Mouse (Mus musculus) midbrain, embryonic 14.5 days (tissue): ENCODE data around the gene Fem1a. TPM values are rescaled to one million over a fixed set of nuclear protein-coding genes. Genes with fewer than 3 reads are reported as not detected.

Experiments
- ATAC-seq: fragments of 200-750 bp; cut with Nextera tagmentation; 2 replicates; pipeline ENCODE4 v1.8.0; 2017; ENCODE audit warnings: moderate number of reproducible peaks, moderate library complexity; ENCODE audit not compliant: low FRiP score, low TSS enrichment
- DNase-seq: peaks from one replicate; pipeline ENCODE4 v3.0.0-alpha.2; 2015
- H3K27ac ChIP-seq: fragments of 300-500 bp; sonication (generic); replicated peaks from 2 replicates; pipeline ENCODE4 v1.5.1; 2014; ENCODE audit warnings: mild to moderate bottlenecking, low read depth, low read length, moderate library complexity
- H3K27me3 ChIP-seq: fragments of 300-500 bp; sonication (generic); 2 replicates; pipeline ENCODE4 v1.6.1; 2014; ENCODE audit warnings: low read length, control low read depth, mixed read lengths; ENCODE audit not compliant: control insufficient read depth, insufficient read depth
- H3K36me3 ChIP-seq: fragments of 300-500 bp; sonication (generic); 2 replicates; pipeline ENCODE4 v1.6.1; 2014; ENCODE audit warnings: low read length, control low read depth; ENCODE audit not compliant: control insufficient read depth, insufficient read depth
- H3K4me1 ChIP-seq: fragments of 300-500 bp; sonication (generic); 2 replicates; pipeline ENCODE4 v1.6.1; 2014; ENCODE audit warnings: mild to moderate bottlenecking, antibody characterized with exemption, low read length, control low read depth; ENCODE audit not compliant: control insufficient read depth, insufficient read depth
- H3K4me2 ChIP-seq: fragments of 300-500 bp; sonication (generic); 2 replicates; pipeline ENCODE4 v1.6.1; 2014; ENCODE audit warnings: mild to moderate bottlenecking, low read length, moderate library complexity
- H3K4me3 ChIP-seq: fragments of 300-500 bp; sonication (generic); replicated peaks from 2 replicates; pipeline ENCODE4 v1.5.1; 2014; ENCODE audit warnings: low read depth, low read length
- H3K9ac ChIP-seq: fragments of 300-500 bp; sonication (generic); replicated peaks from 2 replicates; pipeline ENCODE4 v1.6.1; 2014; ENCODE audit warnings: mild to moderate bottlenecking, low read length, moderate library complexity
- H3K9me3 ChIP-seq: fragments of 300-500 bp; sonication (generic); 2 replicates; pipeline ENCODE4 v1.6.1; 2016; ENCODE audit warnings: low read length, control low read depth, mixed read lengths; ENCODE audit not compliant: control insufficient read depth
- WGBS: fragments of 180-500 bp; shearing (Covaris S2); extraction: QIAGEN DNeasy Blood & Tissue Kit; methylation state at CpG from one replicate; pipeline ENCODE4 v1.1.7; 2014; 5-methylcytosine and 5-hydroxymethylcytosine counted together
- polyA plus RNA-seq: library from polyadenylated mRNA; unstranded; fragments of >200 nt; fragmentation: Nextera tagmentation; extraction: Ambion mirVana; gene quantifications from 2 replicates; pipeline ENCODE4 v1.2.1, GENCODE M21; 2014

Fem1a gene
- 16.9 and 21.4 TPM in 2 replicates for polyA plus RNA-seq

GRCm38 (mm10) chr17:56256239-56256881 lies at the start of gene Fem1a:
Gene Fem1a (plus strand): TSS chr17:56256810.
- H3K4me1 ChIP-seq, result peaks cover 19% of the 10 kb centered on the region
- H3K36me3 ChIP-seq, result peaks cover 34% of the 10 kb centered on the region
- WGBS, result under 1% methylated on average over 28 of the region's 28 CpGs
- H3K4me2 ChIP-seq, result peak within 1 kb of the TSS; percentile 92
- peak within 1 kb of the TSS; percentile 79 for H3K27ac ChIP-seq
- peak; percentile 98 for DNase-seq
- peak within 1 kb of the TSS; percentile 64 for H3K4me3 ChIP-seq
- no peaks in the 10 kb centered on the region for H3K27me3 ChIP-seq
- ATAC-seq, result peak; percentile 93
- no peaks in the 10 kb centered on the region for H3K9me3 ChIP-seq
- H3K9ac ChIP-seq, result peak within 1 kb of the TSS; percentile 68

- Histone ChIP-seq H3K4me2 (no peak overlapping the region), H3K4me3 (no peak overlapping the region), H3K27ac (no peak overlapping the region), H3K4me1 (no peaks in the 10 kb centered on the region), H3K36me3 (peaks cover 99% of the 10 kb centered on the region), H3K9me3 (no peaks in the 10 kb centered on the region), H3K9ac (no peak overlapping the region), H3K27me3 (no peaks in the 10 kb centered on the region)
- no peak for ATAC-seq
- no peak for DNase-seq
- WGBS, result 85% methylated on average over 6 of the region's 6 CpGs
Observed at GRCm38 (mm10) chr17:56206986-56207674, 49.5 kb upstream of the Fem1a start.

- ATAC-seq (no peak), DNase-seq (no peak)
- no peak overlapping the region for H3K4me2 ChIP-seq
- WGBS, result 94% methylated on average over 9 of the region's 9 CpGs
- H3K4me3 ChIP-seq, result no peak overlapping the region
- H3K27me3 ChIP-seq, result no peaks in the 10 kb centered on the region
- H3K9me3 ChIP-seq, result no peaks in the 10 kb centered on the region
- no peak overlapping the region for H3K27ac ChIP-seq
- H3K9ac ChIP-seq, result no peak overlapping the region
- no peaks in the 10 kb centered on the region for H3K4me1 ChIP-seq
- peaks cover 90% of the 10 kb centered on the region for H3K36me3 ChIP-seq
Observed at GRCm38 (mm10) chr17:56207963-56208530, 48.6 kb upstream of the Fem1a start.

- DNase-seq (no peak), ATAC-seq (no peak)
- WGBS, result 98% methylated on average over 3 of the region's 3 CpGs
Observed at GRCm38 (mm10) chr17:56208821-56209220, 47.8 kb upstream of the Fem1a start.

GRCm38 (mm10) chr17:56211090-56211489 lies 45.5 kb upstream of the Fem1a start:
- no peak for ATAC-seq
- DNase-seq, result no peak

More at GRCm38 (mm10) chr17:56208821-56209220, 47.8 kb upstream of the Fem1a start:
- Histone ChIP-seq H3K4me2 (no peak overlapping the region), H3K27me3 (no peaks in the 10 kb centered on the region), H3K27ac (no peak overlapping the region), H3K4me3 (no peak overlapping the region), H3K9ac (no peak overlapping the region), H3K9me3 (no peaks in the 10 kb centered on the region), H3K36me3 (peaks cover 85% of the 10 kb centered on the region), H3K4me1 (no peaks in the 10 kb centered on the region)

GRCm38 (mm10) chr17:56212676-56213075 lies 43.9 kb upstream of the Fem1a start:
- Histone ChIP-seq H3K4me1 (peaks cover 14% of the 10 kb centered on the region), H3K4me2 (no peak overlapping the region), H3K27me3 (no peaks in the 10 kb centered on the region), H3K36me3 (peaks cover 58% of the 10 kb centered on the region), H3K9ac (no peak overlapping the region), H3K9me3 (no peaks in the 10 kb centered on the region), H3K27ac (no peak overlapping the region), H3K4me3 (no peak overlapping the region)
- DNase-seq (no peak), ATAC-seq (no peak)
- WGBS, result 85% methylated on average over 6 of the region's 6 CpGs

More at GRCm38 (mm10) chr17:56211090-56211489, 45.5 kb upstream of the Fem1a start:
- H3K4me3 ChIP-seq, result no peak overlapping the region
- 0 out of 2 replicates have a peak, but pooled peaks cover 1% of the 10 kb centered on the region for H3K4me1 ChIP-seq
- no peak overlapping the region for H3K4me2 ChIP-seq
- H3K36me3 ChIP-seq, result peaks cover 74% of the 10 kb centered on the region
- no peaks in the 10 kb centered on the region for H3K27me3 ChIP-seq
- no peak overlapping the region for H3K27ac ChIP-seq
- no peak overlapping the region for H3K9ac ChIP-seq
- 98% methylated on average over 2 of the region's 2 CpGs for WGBS
- no peaks in the 10 kb centered on the region for H3K9me3 ChIP-seq

- ATAC-seq, result no peak
- H3K4me2 ChIP-seq, result no peak overlapping the region
- no peak overlapping the region for H3K9ac ChIP-seq
- no peak for DNase-seq
- peaks cover 42% of the 10 kb centered on the region for H3K36me3 ChIP-seq
- peaks cover 18% of the 10 kb centered on the region for H3K4me1 ChIP-seq
- H3K27me3 ChIP-seq, result no peaks in the 10 kb centered on the region
- no peak overlapping the region for H3K4me3 ChIP-seq
- WGBS, result 83% methylated on average over 1 of the region's 1 CpGs
- H3K9me3 ChIP-seq, result no peaks in the 10 kb centered on the region
- no peak overlapping the region for H3K27ac ChIP-seq
Observed at GRCm38 (mm10) chr17:56214229-56214628, 42.4 kb upstream of the Fem1a start.

GRCm38 (mm10) chr17:56217670-56218069 lies 38.9 kb upstream of the Fem1a start:
- H3K9ac ChIP-seq, result peak overlapping the region; percentile 89
- H3K4me2 ChIP-seq, result peak overlapping the region; percentile 79
- no peak overlapping the region for H3K27ac ChIP-seq
- H3K36me3 ChIP-seq, result peaks cover 15% of the 10 kb centered on the region; the same call in 1 of the 2 replicates
- peaks cover 18% of the 10 kb centered on the region for H3K4me1 ChIP-seq
- WGBS, result 69% methylated on average over 13 of the region's 13 CpGs
- DNase-seq (no peak), ATAC-seq (no peak)
- H3K4me3 ChIP-seq, result peak overlapping the region; percentile 78
- no peaks in the 10 kb centered on the region for H3K9me3 ChIP-seq
- H3K27me3 ChIP-seq, result no peaks in the 10 kb centered on the region
